Mouse (Mus musculus) layer of hippocampus, adult 18-20 months (tissue): ENCODE measurements around the gene Klhl12. TPM values are rescaled to one million over a fixed set of nuclear protein-coding genes. Genes with fewer than 3 reads are reported as not detected.
"Not testable (repeated sequence)": the region's sequence is repeated elsewhere in the genome, so short reads cannot be mapped to it uniquely, and the experiment has no call there.

ENCODE experiments used
- DNase-seq, 2 experiments: peaks; one replicate each; pipeline ENCODE4 v3.0.0; 2022; ENCODE audit warnings: low spot score in 2 of 2
- long read RNA-seq: library from polyadenylated mRNA; stranded (forward); transcript quantifications from one replicate; pipeline ENCODE4 v2.0.0, GENCODE M21; 2021
- total RNA-seq, 2 experiments: library from RNA; stranded (reverse); gene quantifications; 2 replicates each; pipeline ENCODE4 v1.2.3; 2021

Klhl12 gene
- total RNA-seq, result 10 to 100 TPM; 40.7 to 44.8 TPM
- long read RNA-seq, transcript Klhl12-201 (12 exons, 3,408 nt), result major isoform, 21 of 28 reads
- long read RNA-seq, partial matches to known transcripts, result 5 of 28 reads
- long read RNA-seq, other reads (novel, unspliced or antisense), result 0 of 28 reads

- peak; percentile 91 to 97 for DNase-seq
These were observed at the start of gene Klhl12 for GRCm38 (mm10) chr1:134454904-134455824. Klhl12 (plus strand) TSS chr1:134455531.

GRCm38 (mm10) chr1:134406414-134406771, 48.9 kb upstream of the Klhl12 start:
- no peak for DNase-seq

DNA sequence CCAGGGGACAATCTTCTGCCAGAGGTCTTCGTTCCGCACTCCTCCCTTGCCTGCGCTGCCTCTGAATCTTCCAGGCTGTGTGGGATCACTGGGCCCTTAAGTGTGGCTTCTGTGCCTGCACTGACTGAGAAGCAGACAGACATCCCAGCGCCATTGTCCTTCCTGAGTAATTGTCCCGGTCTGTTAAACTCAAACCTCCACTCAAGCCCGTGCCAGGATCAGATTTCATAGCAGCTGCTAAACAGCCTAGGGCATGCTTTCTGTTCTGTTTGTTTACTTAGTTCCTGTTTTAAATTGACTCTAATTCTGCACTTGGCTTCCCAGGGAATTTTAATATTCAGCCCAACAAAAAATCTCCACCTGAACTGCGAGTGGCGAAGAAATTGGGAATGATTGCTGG, 47.3 kb upstream of the Klhl12 start:
- DNase-seq, result no peak

DNA sequence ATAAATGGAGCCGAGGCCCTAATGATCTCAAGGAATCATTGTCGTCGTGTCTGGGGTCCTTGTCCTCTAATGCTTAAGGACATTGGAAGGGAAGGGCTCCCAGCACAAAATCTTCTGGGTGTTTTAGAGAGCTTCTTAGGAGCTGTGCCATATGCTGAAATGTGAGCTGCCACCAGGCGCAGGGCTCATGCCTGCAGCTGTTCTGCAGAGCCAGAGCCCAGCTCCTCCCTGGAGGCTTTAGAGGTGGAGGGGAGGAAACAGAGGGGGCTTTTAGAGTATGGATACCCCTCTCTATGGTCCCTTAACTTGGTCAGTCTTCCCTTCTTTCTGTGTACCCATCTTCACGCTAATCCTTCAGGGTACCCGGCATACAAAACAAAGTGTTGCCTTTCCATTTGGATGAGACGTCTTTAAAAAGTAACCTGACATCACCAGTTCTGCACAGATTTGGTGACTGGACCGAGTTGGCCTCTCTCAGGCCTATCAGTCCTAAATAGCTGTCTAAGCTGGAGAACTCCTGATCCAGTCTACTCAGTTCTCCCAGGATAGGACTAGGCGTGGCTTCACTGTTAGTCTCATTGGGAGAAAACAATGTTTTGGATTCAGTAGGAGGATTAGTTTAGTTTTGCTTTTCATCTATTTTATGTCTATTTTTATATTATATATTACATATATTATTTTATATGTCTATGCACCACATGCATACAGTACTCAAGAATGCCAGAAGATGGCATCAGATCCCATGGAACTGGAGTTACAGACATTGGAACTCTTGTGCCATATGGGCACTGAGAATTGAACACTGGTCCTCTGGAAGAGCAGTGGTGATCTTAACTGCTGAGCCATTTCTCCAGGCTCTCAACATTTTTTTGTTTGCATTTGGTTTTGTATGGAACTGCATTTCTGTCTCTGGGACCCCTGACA, 43.4 kb upstream of the Klhl12 start:
- DNase-seq, result no peak

DNA sequence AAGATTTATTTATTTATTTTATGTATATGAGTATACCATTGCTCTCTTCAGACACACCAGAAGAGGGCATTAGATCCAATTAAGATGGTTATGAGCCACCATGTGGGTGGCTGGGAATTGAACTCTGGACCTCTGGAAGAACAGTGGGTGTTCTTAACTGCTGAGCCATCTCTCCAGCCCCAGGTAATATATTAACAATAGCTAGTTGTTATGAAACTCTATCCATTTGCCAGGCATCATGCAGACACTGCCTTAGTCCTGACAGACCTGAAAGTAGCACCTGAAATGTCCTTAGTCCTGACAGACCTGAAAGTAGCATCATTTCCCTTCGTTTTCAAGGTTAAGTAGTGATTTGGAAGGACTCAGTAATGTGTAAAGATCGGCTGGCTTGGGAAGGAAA, 41.3 kb upstream of the Klhl12 start:
- DNase-seq, result no peak

DNA sequence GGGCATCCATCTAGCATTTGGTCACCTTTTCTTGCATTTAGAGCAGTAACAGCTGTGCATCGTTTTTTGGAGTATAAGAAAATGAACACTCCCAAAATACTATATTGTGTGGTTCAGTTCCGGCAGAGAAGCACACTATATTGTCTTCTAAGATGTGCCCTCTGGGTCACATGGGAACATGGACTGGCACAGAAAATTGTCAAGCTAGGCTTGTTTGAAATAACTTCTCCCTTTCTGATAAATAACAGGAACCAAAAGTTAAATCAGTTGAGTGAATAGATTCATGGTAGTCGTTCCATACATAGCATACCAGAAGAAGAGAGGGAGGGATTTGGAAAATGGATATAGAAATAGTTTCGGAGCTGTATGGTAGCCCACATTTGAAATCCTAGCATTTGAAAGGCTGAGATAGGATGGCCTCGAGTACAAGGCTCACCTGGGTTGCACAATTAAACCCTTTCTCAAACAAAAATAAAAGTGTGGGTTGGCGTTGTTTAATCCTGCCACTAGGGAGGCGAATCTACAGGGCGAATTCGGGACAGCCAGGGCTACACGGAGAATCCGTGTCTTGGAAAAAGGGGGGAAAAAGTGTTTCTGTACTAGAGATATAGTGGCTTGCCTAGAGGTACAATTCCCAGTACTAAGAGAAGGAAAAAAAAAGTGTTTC, 40.7 kb upstream of the Klhl12 start:
- no peak for DNase-seq

GRCm38 (mm10) chr1:134415168-134415831, 40.0 kb upstream of the Klhl12 start, which contains the start of gene Adipor1:
Adipor1 (plus strand) TSS chr1:134415378.
- DNase-seq, result peak; percentile 97 to 98

GRCm38 (mm10) chr1:134418414-134418975, 36.8 kb upstream of the Klhl12 start:
- DNase-seq, result no peak

DNA sequence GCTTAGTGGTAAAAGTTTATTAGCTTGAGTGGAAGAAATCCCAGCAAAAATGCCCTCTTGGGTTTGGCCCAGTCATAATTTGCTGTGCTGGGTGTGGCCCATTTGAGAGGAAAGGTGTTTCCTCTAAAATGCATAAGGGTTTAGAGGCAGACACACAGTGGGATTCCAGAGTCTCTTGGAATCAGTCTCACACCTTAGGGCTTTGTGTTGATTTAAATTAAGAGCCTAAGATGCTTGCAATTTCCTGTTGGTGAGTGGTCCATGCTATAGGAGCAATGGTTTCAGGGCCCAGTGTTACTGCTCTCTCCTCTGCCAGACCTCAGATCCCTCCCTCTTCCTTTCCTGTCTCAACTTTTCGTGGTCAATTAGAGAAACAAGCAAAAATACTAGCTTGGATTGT, 36.2 kb upstream of the Klhl12 start:
- DNase-seq, result no peak

- no peak for DNase-seq
These were observed 35.4 kb upstream of the Klhl12 start for GRCm38 (mm10) chr1:134419751-134420458.

- DNase-seq, result no peak
These were observed 31.4 kb upstream of the Klhl12 start for GRCm38 (mm10) chr1:134423911-134424310.

DNA sequence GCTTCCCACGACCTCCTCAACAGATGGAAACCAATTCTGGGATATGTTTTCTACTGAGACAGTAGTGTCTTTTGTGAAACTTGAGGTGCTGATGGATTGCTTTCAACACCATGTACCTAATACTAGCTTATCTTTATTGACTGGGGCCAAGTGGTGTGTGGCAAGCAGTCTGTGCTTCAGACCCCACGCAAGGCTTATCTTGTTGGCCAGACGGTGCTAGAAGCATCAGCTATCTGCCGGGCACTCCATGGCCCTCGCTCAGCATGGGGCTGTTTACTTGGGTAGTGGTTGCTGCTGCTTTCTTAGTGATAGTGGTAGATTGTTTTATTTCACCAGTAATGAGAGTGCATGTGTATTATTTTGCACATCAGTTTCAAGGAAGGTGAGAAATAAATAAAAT, 29.0 kb upstream of the Klhl12 start:
- no peak for DNase-seq

GRCm38 (mm10) chr1:134433002-134433401, 22.3 kb upstream of the Klhl12 start:
- no peak for DNase-seq

DNA sequence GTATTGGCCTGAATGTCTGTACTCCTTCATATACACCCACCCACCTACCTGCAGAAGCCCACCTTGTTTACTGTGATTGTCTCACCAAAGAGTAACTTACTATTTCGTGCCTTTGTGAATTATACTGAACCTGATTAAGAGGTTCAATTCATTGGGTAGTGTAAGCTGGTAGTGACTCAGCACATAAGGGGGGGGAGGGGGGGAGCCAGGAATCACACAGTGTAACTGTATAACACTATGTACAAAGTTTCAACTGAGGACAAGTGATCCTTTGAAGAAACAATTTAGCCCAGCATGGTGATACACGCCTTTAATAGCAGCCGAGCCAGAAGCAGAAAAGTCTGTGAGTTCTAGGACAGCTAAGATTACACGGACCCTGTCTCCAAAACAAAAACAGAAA, 21.9 kb upstream of the Klhl12 start:
- no peak for DNase-seq

- DNase-seq, result no peak
These were observed 19.9 kb upstream of the Klhl12 start for GRCm38 (mm10) chr1:134435414-134435813.

DNA sequence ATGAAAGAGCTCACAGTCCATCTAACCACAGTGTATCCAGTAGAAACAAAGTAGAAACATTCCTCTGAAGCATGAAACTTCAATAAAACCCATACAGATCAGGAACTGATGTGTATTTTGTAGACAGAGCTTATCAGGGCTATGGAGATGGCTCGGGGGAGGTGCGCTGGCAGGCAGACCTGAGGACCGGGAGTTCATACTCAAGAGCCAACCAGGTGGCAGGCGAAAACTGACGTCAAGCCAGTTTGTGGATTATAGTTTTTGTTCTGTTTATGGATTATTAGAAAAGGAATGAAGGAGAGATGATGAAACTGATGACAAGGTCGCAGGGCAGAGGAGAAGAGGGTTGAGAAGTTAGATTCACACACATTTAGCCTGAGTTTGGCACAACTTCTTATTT, 14.9 kb upstream of the Klhl12 start:
- DNase-seq, result no peak

DNA sequence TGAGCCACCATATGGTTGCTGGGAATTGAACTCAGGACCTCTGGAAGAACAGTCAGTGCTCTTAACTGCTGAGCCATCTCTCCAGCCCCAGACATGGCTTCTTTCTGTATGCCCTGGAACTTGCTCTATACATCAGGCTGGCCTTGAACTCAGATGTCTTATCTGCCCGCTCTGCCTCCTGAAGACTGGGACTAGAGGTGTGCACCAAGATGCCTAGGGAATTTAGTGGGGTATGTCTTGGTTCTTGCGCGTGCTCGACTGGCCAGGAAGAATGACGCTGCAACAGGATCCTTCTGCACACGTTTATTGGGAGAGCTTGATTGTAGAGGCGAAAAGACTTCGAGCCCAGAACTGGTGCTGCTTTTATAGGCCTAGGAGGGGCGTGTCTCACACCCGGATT, 13.6 kb upstream of the Klhl12 start:
- not testable (repeated sequence) for DNase-seq

DNA sequence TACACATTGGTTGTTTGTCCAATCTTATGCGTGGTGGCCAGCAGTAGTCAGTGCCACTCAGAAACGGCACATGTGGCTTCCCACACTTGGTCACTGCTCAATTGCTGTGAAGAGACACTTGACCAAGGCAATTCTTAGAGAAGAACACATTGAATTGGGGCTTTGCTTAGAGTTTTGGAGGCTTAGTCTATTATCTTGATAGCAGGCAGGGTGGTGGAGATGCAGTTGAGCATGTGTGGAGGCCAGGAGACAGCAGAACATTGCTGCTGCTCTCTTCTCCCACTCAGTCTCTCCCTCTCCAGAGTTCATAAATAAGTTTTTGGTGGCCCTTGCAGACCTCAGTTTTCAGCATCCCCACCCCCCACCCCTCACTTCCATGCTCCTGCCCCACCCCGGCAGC, 12.9 kb upstream of the Klhl12 start:
- no peak for DNase-seq

- not testable (repeated sequence) for DNase-seq
These were observed 12.0 kb upstream of the Klhl12 start for GRCm38 (mm10) chr1:134443288-134443687.

DNA sequence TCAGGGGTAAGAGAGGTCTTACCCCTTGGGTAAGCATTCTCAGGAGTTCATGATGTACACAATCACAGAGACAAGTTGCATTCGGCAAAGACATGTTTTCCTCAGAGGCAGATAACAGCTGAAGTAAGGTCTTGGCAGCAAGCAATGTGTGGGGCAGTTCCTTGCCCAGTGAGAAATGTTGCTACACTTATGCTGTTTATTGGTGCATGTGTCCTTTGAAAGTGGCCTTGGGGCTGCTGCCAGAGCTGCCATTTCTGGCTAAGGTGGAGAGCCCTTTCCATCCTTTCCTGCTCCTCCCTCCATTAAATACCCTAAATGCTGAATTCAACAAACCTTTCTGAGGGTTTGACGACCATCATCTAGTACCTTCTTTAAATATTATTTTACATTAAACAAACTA, 9.9 kb upstream of the Klhl12 start:
- DNase-seq, result no peak
